Mouse (Mus musculus) testis, adult 10 weeks (tissue): ENCODE results near the gene Mzf1. TPM values are rescaled to one million over a fixed set of nuclear protein-coding genes. Genes with fewer than 3 reads are reported as not detected.

ENCODE experiments used
- polyA plus RNA-seq: library from polyadenylated mRNA; stranded (reverse); fragments of 350-450 nt; fragmentation: Illumina TruSeq; extraction: RNeasy Lipid Tissue Mini Kit (QIAGEN cat#74804); gene quantifications from one replicate; pipeline ENCODE4 v1.2.3, GENCODE M21; 2014; ENCODE audit warnings: low read depth, low replicate concordance

The Mzf1 gene
- polyA plus RNA-seq, result 2.5 TPM

DNA sequence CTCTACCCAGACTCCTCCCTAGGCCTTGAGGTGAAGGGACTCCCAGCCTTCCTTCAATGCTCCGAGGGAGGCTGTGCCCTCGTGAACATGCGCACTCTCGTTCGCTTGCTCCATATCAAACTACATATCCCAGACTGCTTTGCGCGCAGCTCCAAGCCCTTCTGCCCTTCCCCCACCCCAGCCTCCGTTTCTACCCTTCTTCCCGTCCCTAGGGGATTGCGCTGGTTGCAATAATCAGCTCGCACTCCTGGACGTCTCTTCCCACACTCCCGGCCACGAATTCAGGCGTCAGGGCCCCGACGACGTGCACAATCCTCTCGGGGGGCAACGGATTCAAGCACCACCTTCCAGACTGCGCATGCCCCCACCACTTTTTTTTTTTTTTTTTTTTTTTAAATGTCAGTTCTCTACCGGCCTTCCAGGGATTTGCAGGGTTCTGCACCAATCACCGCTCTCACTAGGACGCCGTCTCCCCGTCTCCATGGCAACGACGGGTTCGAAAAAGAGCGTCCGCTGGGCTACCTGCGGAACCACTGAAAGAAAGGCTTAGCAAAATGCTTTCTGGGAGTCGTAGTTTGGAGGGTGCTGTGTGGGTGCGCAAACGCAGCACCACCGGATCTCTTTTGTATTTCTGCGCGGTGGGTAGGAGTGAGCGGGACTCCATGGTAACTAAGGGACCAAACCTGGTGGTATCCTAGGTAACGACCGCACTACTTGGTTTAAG is at the start of gene Mzf1:
Mzf1 (minus strand) TSS at position 478 of the 724 bp plus-strand sequence.

DNA sequence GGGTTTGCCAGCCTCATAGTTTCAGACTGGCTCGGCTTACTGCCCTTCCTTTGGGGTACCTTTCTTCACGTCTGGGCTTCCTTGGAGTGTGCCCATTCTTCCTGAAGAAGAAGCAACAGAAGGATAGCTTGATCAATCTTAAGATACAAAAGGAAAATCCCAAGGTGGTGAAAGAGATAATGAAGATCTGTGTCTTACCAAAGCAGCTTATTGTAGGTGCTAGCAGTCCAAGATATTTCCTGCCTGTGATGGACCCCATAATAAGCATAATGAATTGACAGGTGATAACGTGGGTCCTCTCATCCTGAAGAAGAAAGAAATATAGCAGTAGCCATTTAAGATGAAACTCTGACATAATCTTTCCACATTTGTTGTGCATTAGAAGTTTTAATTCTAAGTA is 40.5 kb upstream of the Mzf1 start, which contains the start of gene Vmn1r85:
Vmn1r85 (minus strand) TSS at position 101 of the 400 bp plus-strand sequence.

DNA sequence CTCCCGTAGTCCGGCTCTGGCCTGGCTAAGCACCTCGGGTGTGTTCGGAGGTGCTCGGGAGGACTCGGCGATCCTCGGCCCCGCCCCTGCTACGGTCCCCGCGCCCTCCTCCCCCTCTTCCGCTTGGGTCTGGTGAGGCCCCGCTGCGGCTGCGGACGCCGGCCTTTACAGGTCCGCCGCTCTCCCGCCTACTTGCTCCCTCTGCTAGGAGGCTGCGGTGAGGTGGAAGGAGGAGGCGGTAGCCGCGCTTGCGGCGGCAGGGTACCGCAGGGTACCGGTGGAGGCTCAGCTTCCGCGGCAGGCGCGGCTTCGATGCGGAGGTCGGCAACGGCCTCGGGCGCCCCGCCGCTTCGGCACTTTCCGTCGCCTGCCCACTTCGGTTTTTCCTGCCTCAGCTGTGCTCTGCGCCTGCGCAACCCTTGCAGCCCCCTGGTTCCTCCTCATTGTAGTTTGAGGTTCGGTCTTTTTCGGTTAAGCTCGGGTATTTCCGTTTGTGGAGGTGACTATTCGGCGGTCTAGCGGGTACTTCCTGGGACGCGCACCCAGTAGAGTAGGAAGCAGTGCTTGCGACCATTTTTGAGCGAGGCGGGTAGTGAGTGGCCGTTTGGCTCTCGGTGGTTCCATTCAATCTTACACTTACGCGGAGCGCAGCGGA is 16.5 kb downstream of the Mzf1 start, which contains the start of gene Ube2m:
Ube2m (minus strand) TSS at position 375 of the 655 bp plus-strand sequence.

DNA sequence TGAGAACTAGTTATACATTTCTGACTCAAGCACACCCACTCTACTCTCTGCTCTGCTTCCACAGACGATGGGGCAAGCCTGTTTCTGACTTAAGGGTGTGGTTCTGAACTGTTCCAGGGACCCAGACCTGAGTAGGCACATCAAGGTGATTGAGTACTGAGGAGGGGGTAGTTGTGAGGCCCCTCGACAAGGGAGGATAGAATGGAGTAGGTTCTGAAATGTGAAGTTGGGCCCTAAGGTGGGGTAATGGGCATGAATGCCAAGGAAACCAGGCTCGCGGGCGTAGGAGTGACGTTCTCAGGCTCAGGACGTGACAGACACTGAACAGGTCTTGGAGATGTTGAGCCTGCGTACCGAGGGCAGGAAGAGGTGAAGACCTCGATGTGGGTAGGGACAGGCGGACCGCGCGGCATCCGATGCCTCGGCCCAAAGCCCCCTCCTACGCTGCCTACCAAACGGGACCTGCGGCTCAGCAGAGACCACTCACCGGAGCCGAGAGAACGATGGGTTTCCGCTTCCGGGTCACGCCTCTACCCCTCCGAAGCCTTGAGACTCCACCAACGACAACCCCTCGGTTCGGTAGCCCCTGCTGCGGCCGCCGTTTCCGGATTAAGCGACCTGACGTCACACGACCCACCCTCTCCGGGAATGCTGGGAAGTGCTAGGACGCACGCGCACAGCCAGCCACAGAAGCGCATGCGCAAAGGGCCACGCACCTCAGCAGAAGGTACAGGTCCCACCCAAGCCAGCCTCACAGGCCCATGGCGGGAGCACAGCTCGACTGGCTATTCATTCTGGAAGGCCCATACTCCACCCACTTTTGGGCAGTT is 20.2 kb downstream of the Mzf1 start, which contains the start of gene Chmp2a:
Chmp2a (minus strand) TSS at position 660 of the 830 bp plus-strand sequence.

DNA sequence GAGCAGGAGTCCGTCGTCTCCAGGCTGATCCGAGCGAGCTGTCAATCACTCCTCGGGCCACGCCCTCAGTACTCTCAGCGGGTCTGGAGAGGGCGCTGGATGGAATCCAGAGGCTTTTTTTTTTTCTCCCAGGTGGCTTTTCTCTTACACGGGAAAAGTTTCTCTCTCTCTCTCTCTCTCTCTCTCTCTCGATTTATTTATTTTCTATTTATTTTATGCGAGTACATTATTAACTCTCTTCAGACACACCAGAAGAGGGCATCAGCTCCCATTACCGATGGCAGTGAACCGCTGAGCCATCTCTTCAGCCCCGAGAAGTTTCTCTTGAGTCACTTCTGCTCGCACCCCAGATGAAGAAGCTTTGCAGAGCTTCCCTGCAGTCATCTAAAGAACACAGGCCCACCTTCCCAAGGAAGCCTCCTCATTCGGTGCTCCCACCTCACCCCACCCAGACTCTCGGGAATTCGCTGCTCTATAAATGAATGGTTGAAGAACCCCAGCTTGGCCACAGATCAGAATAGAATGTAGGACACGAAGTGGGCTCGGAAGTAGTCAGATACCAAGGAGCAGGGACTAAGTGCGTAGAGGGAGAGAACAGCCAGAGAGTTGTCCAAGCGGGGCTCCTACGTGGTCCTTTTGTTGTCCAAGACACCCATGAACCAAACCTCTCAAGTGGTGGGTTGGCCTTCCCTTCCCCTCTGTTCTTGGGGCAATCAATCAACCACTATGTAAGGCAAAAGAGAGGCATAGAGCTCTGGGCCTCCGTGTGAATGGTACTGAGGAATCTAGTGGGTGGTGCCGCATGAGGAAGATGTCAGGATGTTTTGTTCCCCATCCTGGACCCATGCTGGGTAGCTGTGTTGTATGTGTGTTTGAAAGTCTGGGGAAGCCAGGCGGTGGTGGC is 44.3 kb downstream of the Mzf1 start, which contains the start of gene Zbtb45:
Zbtb45 (minus strand) TSS at position 30 of the 904 bp plus-strand sequence.

DNA sequence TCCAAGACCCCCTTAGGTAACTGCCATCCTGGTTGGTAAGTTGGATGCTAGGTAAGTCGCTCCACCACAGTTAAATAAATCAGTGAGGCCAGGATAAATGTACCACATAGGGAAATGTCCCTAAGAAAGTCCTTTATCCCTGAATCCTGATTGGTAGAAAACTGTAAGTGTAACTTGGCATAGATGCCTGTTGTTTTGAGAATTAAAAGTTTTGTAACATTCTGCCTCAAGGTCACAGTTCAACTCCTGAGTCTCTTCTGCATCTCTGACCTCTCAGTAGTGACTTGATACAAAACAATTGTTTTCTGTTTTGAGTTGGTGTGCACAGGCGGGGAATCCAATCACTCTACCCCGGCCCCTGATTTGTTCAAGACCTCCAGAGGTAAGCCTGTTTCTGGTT is 55.7 kb downstream of the Mzf1 start, which contains the start of gene Trim28:
Trim28 (plus strand) TSS at position 264 of the 400 bp plus-strand sequence.

DNA sequence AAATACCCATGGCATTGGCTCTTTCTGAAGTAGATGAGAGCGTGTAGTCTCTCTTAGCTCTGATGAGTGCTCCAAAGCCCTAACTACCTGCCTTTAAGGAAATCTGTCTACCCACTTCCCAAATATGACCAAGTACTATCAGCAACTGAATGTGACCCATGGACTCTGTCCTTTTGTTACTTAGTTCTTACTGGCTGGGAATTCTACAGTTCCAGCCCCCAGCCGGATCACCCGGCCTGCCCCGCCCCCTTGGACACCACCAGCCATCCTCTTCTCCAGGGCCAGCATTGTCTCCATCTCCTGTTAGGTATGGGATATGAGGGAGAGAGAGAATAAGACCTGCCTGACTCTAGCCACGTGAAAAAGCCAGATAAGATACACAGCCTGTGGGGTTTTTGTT is 56.5 kb downstream of the Mzf1 start, which contains the start of gene Slc27a5:
Slc27a5 (minus strand) TSS at position 140 of the 400 bp plus-strand sequence.

Other genes starting within 250 kb of the Mzf1 start
- gene Zfp329, start 235.9 kb downstream of the Mzf1 start, polyA plus RNA-seq, result 34.9 TPM
- gene Zfp110, start 220.0 kb downstream of the Mzf1 start, polyA plus RNA-seq, result 179 TPM
- 16.0 TPM for gene Zfp128, start 173.6 kb downstream of the Mzf1 start, polyA plus RNA-seq
- 13.5 TPM for gene Zscan22, start 156.9 kb downstream of the Mzf1 start, polyA plus RNA-seq
- 10.1 TPM for gene Rps5, start 132.5 kb downstream of the Mzf1 start, polyA plus RNA-seq
- 0.15 TPM for gene Rnf225, start 127.3 kb downstream of the Mzf1 start, polyA plus RNA-seq
- 0.43 TPM for gene Zfp324, start 88.9 kb downstream of the Mzf1 start, polyA plus RNA-seq
- 5.4 TPM for gene Zfp446, start 76.9 kb downstream of the Mzf1 start, polyA plus RNA-seq
- gene Slc27a5, start 56.6 kb downstream of the Mzf1 start, polyA plus RNA-seq, result not detected
- 84.5 TPM for gene Trim28, start 55.6 kb downstream of the Mzf1 start, polyA plus RNA-seq
- gene Zbtb45, start 44.7 kb downstream of the Mzf1 start, polyA plus RNA-seq, result 0.31 TPM
- 93.6 TPM for gene Chmp2a, start 20.0 kb downstream of the Mzf1 start, polyA plus RNA-seq
- gene Ube2m, start 16.5 kb downstream of the Mzf1 start, polyA plus RNA-seq, result 123 TPM
- not detected for gene Vmn1r85, start 40.4 kb upstream of the Mzf1 start, polyA plus RNA-seq
- not detected for gene Vmn1r86, start 65.2 kb upstream of the Mzf1 start, polyA plus RNA-seq
- not detected for gene Vmn1r87, start 85.4 kb upstream of the Mzf1 start, polyA plus RNA-seq
- 0.20 TPM for gene Vmn1r88, start 104.8 kb upstream of the Mzf1 start, polyA plus RNA-seq
- not detected for gene Vmn1r89, start 158.3 kb upstream of the Mzf1 start, polyA plus RNA-seq
- 15.7 TPM for gene Lig1, start 222.5 kb upstream of the Mzf1 start, polyA plus RNA-seq
- 3.7 TPM for gene Zswim9, start 224.0 kb upstream of the Mzf1 start, polyA plus RNA-seq